Mouse (Mus musculus) kidney, postnatal 10 days (tissue): ENCODE measurements around the gene Nsmce1.
"Not testable (repeated sequence)": the region's sequence is repeated elsewhere in the genome, so short reads cannot be mapped to it uniquely, and the experiment has no call there.

Experiments
- DNase-seq: peaks from one replicate; pipeline ENCODE4 v3.0.0; 2021; ENCODE audit warnings: mixed read lengths

Gene Nsmce1

GRCm38 (mm10) chr7:125430170-125430842 is 61.1 kb downstream of the Nsmce1 start:
- DNase-seq = no peak

- not testable (repeated sequence) for DNase-seq
Measured at GRCm38 (mm10) chr7:125428816-125429500, 62.4 kb downstream of the Nsmce1 start.

GRCm38 (mm10) chr7:125428381-125428780 is 63.0 kb downstream of the Nsmce1 start:
- no peak for DNase-seq

- DNase-seq = peak; percentile 25
Measured at GRCm38 (mm10) chr7:125427492-125428090, 63.8 kb downstream of the Nsmce1 start.

- no peak for DNase-seq
Measured at GRCm38 (mm10) chr7:125423056-125423455, 68.3 kb downstream of the Nsmce1 start.

- DNase-seq = no peak
Measured at GRCm38 (mm10) chr7:125421911-125422310, 69.5 kb downstream of the Nsmce1 start.

- peak; percentile 50 for DNase-seq
Measured at GRCm38 (mm10) chr7:125420190-125420589, 71.2 kb downstream of the Nsmce1 start.

- no peak for DNase-seq
Measured at GRCm38 (mm10) chr7:125418413-125418812, 73.0 kb downstream of the Nsmce1 start.
